Mouse (Mus musculus) lung, postnatal 0 days (tissue): ENCODE results near the gene Cox4i2.

Experiments
- CTCF ChIP-seq: IDR thresholded peaks from 2 replicates; pipeline ENCODE4 v1.5.1; 2016; ENCODE audit warnings: antibody characterized with exemption, mild to moderate bottlenecking
- EP300 ChIP-seq: IDR thresholded peaks from 2 replicates; pipeline ENCODE4 v1.6.1; 2016; ENCODE audit warnings: antibody characterized with exemption, mild to moderate bottlenecking, control low read depth

DNA sequence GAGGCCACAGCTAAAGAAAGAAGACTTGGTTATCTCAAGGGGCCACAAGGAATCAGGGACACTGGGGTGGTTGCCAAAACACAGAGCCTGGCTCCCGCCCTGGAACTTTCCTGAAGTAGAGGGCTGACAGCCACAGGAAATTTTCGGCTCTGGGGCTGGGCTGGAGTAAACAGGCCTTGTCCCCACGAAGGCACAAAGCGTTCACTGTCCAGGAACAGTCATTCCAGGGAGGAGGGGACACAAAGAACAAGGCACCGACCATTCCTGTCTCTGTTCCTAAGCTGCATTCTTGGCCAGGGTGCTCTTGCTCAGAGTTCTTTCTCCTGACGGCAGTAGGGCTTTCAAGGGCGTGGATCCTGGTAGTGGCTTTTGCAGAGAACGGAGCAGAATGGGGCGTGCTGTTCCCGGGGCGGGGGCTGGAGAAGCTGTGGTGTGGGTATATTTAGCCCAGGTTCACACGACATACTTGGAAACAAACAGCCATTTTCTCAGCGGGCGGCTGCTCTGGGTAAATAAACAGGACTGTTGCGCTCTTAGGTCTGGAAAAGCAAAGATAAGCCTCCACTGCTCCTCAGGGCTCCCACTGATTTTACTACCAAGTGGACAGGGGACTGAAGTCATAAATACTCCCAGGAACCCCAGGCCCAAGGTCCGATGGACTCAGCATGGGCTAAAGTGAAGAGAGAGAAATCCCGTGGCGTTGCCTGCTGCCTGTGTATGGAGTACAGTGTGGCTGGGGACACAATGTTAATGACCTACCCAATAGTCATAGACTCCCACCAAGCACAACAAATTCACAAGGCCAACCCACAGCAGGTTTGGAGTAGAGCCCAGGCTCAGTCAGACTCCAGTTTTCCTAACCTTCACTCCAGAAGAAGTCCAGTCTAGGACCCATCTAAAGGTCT lies 31.7 kb downstream of the Cox4i2 start:
- TF ChIP-seq CTCF, result no peak
- TF ChIP-seq EP300, result peak; percentile 100
